Mouse (Mus musculus) frontal cortex, adult 2 months (tissue): ENCODE results near the gene Spata5. TPM values are rescaled to one million over a fixed set of nuclear protein-coding genes. Genes with fewer than 3 reads are reported as not detected.
"Not testable (repeated sequence)": the region's sequence is repeated elsewhere in the genome, so short reads cannot be mapped to it uniquely, and the experiment has no call there.

ENCODE experiments used
- DNase-seq, 2 experiments: peaks; one replicate each; pipeline ENCODE4 v3.0.0; 2022; ENCODE audit warnings: low spot score in 1 of 2; ENCODE audit errors: extremely low spot score in 1 of 2
- polyA plus RNA-seq: library from polyadenylated mRNA; depleted of rRNA; stranded (reverse); fragments of >200 nt; gene quantifications from 2 replicates; pipeline ENCODE4 v1.2.3, GENCODE M21; 2012

Gene Spata5
- polyA plus RNA-seq, 1 experiment, result 6.6 TPM

DNA sequence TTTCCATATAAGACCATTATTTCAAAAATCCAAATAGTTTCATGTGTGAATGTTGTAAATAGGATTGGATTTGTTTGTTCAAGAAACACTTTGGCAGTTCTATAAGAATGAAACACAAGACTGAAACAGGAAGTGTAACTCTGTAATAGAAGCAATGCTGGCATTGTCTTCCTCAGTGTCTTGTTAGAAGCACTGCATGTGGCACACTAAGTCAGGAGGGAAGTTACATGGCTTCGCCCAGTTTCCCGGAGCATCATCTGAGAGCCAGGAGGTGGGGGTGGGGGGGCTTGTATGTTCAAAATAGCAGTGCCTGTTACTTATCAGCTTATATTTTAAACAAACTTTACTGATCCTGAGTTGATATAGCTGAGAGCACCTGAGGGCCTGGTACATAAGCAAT is 82.9 kb downstream of the Spata5 start:
- no peak for DNase-seq

- DNase-seq, result no peak
Observed at GRCm38 (mm10) chr3:37503846-37504245, 84.2 kb downstream of the Spata5 start.

DNA sequence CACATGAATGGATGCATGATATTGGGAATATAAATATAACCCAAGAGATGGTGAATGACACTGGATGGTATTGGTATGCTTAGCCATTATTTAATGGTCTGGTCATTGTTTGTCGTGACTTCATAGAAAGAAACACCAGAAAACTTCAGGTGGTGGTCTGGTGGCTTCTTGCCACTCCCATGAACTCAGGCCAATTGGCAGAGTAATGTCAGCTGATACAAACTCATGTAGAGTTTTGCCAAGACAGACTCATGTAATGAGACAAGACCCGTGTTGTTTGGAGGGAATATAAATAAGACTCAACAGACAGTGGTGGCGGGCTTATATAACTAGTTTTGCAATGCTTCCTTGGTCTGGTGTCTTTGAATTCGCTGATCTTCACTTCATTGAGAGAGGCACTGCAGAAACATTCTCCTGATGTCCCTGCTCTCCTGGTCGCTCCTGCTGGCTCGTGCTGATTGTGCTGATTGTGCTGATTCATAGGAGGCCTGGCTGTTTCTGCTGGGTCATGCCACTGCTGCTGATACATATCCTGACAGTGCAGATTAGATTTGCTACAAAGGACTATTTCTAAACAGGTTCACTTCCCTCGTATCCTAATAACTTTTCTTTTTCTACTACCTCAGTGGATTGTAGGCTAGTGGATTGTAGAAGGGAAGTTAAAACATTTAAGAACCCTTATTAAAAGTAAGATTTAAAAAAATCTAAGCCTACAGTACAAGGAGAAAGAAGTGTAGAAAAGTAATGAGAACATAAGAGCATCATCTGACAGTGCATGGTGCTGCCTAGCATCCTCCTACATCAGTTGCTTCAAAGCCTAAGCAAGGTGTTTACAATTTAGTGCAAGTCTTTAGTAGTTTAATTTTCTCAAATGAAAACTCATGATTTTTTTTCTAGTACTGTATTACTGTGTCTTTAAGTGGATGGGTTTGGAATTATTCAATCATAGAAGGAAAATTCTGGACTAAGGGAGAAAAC is 90.6 kb downstream of the Spata5 start:
- DNase-seq, result no peak

- peak in 1 of 2 experiments; percentile 17 for DNase-seq
Observed at GRCm38 (mm10) chr3:37515485-37515884, 95.8 kb downstream of the Spata5 start.

- no peak for DNase-seq
Observed at GRCm38 (mm10) chr3:37516379-37516778, 96.7 kb downstream of the Spata5 start.

DNA sequence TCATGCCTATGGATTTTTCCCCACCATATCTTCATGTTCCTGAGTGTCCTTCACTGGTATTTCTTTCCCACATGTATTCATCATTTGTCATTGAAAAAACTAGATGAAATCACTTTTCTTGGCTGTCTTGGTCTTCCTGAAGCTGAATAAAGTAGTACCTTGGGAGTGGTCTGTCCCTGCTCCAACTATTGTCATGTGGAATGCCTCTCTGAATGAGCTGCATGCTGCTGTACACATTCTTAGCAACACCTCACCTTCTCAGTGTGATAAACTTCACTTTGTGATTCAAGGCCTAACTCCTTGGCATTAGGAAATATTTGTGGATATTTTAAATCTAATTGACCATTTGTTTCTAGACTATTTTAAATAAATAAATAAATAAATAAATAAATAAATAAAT is 98.9 kb downstream of the Spata5 start:
- DNase-seq, result no peak

DNA sequence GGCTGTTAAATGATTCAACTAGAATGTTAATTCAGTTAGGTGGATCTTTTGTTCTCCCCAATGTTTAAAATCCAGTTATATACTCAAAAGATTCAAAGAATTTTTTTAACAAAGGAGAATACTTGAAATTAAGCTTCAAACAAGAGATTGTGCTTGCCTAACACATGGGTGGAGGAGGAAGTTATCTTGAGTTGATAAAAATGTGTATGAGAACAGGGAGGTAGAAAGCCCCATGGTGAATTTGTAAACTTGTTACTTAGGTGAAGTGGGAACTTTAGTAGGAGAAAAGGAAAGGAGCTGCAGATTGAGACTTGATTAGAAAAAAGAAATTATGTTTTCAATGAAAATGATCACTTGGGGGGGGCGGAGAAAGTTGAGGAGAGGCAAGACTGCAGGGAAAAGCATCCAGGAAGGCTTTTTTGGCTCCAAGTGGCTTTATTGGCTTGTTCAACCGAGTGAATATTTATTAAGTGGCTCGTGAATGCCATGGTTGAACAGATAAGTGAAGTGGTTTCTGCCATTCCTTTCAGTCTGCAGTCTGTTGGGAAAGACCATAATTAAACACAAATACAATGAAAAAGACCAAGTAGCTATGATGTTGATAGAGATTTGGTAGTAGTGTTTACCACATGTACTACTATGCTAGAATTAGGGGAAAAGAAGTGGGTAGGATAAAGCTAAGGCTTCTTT is 100.8 kb downstream of the Spata5 start:
- no peak for DNase-seq

DNA sequence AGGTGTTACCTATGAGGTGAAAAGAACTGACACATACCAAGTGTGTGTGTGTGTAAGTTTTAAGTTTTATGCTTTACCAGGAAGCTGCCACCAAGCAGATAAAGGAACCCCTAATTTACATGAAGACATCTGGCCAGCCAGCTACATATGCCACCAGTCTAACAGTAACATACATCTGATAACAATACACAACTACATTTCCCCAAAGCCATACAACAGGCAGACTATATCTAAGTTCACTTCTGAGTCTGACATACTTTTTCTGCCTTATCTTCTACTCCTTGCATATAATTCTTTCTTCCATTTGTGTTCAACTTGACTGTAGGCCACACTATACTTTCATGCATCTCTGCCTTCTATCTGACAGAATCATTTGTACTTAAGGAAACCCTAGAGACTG is 112.4 kb downstream of the Spata5 start:
- no peak for DNase-seq

- DNase-seq, result not testable (repeated sequence)
Observed at GRCm38 (mm10) chr3:37540701-37541100, 121.0 kb downstream of the Spata5 start.

GRCm38 (mm10) chr3:37546351-37546750 is 126.7 kb downstream of the Spata5 start:
- DNase-seq, result no peak

- no peak for DNase-seq
Observed at GRCm38 (mm10) chr3:37550190-37550589, 130.5 kb downstream of the Spata5 start.

GRCm38 (mm10) chr3:37550594-37550993 is 130.9 kb downstream of the Spata5 start:
- DNase-seq, result no peak

GRCm38 (mm10) chr3:37551486-37551885 is 131.8 kb downstream of the Spata5 start:
- no peak for DNase-seq

GRCm38 (mm10) chr3:37552244-37552643 is 132.5 kb downstream of the Spata5 start:
- DNase-seq, result no peak

DNA sequence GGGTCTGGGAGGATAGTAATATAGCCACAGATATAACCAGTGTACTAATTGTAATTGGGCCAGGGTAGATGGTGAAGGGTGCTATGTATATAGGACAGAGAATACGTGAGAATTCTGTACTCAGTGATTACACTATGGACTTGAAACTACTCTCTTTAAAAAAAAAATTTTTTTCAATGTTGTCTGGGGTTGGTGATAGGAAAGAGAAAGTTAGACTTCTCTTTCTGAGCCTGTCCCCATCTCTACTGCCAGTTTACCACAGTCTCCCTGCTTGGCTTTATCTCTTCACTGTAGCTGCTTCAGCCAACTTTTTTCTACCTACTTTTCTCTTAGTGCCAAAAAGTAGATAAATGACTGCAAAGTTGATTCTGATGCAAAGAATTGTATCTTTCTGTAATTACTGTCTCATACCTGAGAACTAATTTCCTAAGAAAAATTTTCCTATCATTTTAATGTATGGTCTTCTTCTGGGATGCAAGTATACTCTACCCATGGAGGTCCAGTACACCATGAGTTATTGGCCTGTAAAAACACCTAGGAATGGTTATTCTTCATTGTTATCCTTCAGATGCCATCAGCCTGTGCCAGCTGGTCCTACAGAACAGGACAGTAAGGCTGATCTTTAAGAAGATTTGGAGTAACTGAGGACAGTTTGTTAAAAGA is 133.8 kb downstream of the Spata5 start:
- no peak for DNase-seq

DNA sequence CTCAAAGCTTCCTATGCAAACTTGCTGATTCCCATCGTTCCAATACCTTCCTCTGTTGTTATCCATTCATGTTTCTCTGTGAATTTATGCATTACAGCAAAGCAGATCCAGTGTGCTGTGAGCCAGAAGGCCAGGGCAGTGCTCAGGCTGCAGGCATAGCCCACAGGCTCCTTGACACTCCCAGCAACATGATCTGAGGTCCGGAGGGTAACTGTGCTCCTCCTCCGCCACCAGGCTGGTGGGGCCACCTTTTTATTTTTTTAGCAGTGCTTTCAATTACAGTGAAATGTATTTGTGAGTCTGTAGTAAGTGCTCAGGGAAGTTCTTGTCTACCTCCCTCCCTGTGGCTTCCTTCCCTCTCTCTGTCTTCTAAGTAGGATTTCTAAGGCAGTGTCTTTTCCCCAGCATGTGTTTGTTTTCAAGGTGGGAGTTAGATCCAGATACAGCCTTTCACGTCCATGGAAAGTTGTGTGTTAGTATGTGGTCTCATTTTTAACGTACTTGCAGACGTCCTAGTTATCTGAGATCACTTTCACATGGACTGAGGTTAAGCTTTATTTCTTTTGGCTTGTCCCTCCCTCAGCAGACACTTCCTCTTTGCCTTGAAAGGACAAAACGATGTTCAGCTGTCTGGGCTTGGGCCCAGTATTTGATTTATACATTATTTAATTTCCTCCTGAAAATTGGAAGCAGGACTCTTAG is 136.9 kb downstream of the Spata5 start:
- no peak for DNase-seq

DNA sequence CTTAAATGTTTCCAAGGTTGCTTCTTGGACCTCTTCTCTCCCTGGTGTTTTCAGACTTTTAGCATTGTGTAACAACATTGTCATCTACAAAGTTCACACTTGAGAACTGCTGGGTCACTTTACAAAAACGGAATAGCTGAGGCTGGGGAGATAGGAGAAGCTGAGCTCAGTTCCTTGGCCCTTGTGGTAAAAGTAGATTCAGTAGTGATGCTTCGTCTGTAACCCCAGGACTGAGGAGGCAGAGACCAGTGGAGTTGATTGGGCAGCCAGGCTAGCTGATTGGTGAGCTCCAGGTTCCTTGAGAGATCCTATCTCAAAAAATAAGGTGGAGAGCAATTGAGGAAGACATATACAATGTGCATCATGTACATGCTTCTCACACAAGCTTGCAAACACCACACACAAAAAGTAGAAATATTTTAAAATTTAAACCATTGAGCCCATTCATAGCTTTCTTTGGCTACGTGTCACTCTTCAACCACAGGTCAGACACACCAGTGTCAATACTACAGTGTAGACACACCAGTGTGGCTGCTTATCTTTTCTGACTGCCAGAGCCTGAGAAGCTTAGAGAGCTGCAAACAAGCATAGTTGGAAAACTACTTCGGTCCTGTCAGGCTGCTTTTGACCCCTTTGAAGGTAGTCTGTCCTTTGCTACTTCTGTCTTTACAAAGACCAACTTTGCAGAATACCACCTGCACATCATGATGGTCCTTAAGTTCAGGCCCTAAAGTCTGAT is 138.2 kb downstream of the Spata5 start:
- no peak for DNase-seq

DNA sequence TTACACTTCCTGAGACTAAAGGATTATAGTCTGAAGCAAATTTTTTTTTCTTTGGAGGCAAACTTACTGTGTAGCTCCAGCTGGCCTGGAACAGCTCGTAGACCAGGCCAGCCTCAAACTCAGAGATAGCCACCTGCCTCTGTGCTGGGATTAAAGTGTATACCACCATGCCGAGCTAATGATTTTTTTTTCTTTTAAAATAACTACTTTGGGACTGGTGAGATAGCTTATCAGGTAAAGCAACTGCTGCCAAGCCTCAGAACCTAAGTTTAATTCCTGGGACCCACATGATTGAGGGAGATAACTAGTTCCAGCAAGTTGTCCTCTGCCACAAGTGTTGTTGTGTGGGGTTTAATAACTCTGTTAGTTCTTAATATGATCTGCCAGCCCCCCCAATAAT is 139.6 kb downstream of the Spata5 start:
- DNase-seq, result no peak

- no peak for DNase-seq
Observed at GRCm38 (mm10) chr3:37561466-37561865, 141.8 kb downstream of the Spata5 start.

DNA sequence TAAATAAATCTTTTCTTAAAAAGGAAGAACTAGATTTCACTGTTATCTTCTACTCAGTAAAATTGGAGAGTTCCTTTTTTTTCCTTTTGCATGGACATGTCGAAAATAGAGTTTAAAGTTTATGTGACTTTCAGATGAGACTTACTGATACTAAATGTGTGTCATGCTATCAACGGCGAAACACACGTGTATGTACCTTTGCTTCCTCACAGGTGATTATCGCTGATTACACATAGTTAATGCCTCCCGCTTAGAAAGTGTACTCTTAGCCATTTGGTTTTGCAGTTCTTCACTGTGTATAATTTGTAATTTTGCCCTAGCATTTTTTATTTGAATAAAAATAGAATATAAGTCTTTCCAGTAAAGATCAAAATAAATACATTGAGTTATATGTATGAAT is 146.4 kb downstream of the Spata5 start:
- DNase-seq, result no peak
